Mouse (Mus musculus): Measurements from ENCODE around the gene Ccdc15.

Ccdc15 gene

DNA sequence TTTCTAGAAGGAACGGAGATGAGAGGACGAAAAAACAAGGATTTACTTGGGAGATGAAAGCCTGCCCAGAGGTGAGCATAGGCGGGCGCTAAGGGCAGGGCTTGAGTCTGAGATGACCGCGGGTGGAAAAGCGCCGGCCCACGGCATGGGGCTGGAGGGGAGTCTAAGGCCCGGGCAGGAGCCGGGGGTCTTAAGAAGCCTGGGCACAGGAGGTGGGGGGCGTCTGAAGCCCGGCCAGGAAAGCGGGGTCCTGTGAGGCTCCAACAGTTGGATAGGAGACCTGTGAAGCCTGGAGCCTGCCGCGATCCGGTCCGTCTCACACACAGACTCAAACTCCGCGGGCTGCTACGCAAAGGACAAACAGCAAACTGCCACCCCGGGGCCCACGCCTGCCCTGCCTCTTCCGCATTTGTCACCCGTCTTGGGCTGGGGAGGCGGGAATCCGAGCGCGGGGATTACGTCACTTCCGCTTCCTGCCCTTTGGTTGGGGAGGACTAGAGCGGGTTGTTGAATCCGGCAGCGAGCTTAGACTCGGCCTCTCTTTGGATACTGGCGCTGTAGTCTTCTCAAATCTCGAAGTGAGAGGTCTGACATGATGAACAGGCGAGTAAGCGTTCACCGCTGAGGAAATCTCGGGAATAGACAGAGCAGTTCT is at the start of gene Ccdc15:
TSS of gene Ccdc15 (minus strand) at position 445 of the 655 bp plus-strand sequence.
- DNase-seq (ENCODE audit: low spot score), result peak; percentile 93

DNA sequence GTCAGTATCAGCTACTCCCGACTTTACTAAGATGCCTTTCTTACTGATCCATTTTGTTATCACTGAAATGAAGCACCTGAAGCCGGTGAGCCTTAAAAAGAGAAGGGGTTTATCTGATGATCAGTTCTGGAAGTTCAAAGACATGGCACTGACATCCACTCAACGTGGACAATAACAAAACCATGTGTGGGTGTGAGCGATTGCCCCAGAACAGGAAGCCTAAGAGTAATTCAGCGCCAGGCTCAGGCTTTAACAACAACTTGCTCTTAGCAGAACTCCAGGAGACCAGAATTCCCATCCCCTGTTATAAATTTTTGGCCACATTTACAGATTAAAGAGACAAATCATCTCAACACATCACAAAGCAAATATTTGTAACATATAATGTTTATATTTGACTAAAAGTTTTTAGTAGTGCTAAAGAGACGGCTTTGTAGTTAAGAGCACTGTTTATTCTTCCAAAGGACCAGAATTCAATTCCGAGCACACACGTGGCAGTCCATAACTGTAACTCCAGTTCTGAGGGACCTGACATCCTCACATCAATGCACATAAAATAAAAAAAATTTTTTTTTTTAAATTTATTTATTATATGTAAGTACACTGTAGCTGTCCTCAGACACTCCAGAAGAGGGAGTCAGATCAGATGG is 45.4 kb upstream of the Ccdc15 start:
- DNase-seq (ENCODE audit: low spot score), result no peak

DNA sequence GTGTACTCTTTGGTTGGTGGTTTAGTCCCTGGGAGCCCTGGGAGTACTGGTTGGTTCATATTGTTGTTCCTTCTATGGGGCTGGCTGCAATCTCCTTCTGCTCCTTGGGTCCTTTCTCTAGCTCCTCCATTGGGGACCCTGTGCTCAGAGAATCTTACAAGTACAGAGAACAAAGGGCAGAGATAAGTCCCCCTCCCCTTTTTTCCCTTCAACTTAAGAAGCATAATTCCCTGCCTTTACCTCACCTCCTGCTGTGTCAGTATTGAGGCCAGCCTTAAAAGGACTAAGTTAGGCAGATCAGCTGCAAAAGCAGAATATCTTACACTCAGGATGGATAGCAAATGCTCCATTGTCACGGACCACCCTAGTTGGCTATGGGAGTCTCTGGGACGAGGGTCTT is 43.8 kb upstream of the Ccdc15 start:
- DNase-seq (ENCODE audit: low spot score), result no peak

DNA sequence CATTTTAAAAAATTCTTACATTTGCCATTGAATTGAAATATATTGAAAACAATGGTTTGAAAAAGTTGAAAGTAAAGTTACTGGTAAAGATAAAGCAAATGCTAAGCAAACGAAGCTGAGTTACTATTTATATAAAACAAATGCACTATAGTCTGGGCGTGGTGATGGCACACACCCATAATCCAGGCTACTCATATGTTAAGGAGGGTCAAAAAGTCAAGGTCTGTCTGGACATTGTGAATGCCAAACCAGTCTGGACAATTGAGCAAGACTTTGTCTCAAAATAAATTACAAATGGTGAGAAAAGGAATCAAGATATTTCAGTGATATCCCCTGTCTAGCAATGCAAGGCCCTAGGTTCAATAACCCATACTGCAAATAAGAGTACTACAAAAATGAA is 42.7 kb upstream of the Ccdc15 start:
- DNase-seq (ENCODE audit: low spot score), result no peak

DNA sequence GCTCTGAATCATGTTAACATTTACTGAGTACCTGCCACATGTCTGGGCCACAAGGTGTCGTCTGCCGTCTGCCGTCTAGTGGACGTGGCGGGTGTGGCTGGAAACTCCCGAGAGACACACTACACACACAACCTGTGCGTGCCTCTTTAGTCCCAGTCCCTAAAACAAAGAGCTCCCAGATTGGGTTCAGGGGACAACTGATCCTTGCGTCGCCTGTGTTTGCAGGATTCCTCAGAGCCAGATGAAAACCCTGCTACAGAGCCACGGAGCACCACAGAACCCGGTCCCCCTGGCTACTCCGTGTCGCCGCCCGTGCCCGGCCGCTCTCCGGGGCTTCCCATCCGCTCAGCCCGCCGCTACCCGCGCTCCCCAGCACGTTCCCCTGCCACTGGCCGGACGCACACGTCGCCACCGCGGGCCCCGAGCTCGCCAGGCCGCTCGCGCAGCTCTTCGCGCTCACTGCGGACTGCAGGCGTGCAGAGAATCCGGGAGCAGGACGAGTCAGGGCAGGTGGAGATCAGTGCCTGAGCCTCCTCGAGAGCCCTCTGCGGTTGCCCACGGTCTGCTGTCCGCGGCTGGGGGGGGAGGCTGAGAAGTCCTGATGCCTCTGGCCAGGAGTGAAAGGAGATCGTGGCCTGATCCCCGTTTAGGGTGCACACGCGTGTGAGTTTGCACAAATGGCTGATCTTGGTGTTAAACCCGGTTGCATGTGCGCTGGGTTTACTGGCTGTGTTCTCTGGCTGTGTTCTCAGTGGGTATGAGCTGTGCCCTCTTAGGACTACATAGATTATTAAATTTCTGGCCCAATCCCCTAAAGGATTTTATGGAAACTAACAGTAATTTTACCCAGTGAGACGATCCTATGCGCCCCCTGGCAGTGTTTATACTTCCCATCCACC is 36.3 kb upstream of the Ccdc15 start:
- no peak for DNase-seq (ENCODE audit: low spot score)

DNA sequence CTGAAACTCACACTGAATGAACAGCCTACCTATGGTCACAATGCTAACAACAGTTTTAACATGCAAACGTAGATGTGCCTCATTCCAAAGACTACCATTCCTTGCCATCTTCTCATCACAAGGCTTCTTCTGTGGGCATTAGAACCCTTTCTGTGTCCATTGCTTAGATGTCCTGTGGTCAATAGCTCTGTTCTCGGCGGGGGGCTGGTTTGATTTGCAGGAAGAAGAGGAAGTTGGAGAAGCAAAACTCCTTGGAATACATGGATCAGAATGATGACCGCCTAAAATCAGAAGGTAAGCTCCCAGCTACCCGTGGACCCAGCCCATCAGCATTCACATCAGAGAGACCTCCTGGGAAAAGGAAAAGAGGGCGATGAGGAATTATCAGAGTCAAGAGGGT is 34.9 kb upstream of the Ccdc15 start:
- DNase-seq (ENCODE audit: low spot score), result no peak

DNA sequence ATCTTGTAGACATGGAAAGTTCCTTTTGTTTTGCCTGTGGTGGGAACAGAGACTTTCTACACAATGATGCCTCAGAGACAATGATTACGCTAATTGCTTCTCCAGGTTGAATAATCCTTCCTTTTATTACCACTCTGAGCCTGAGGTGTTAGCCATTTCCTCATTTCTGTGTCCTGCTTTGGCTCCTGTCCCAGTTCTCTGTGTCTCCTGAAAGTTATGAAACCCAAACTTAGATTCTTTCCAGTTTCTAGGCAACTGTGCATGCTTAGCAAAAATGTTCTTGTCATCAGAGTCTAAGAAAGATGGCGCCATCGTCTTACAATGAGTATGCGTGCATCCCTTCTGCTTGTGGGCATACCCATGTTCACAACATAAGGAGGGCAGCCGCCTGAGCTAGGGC is 27.5 kb upstream of the Ccdc15 start:
- DNase-seq (ENCODE audit: low spot score), result no peak

DNA sequence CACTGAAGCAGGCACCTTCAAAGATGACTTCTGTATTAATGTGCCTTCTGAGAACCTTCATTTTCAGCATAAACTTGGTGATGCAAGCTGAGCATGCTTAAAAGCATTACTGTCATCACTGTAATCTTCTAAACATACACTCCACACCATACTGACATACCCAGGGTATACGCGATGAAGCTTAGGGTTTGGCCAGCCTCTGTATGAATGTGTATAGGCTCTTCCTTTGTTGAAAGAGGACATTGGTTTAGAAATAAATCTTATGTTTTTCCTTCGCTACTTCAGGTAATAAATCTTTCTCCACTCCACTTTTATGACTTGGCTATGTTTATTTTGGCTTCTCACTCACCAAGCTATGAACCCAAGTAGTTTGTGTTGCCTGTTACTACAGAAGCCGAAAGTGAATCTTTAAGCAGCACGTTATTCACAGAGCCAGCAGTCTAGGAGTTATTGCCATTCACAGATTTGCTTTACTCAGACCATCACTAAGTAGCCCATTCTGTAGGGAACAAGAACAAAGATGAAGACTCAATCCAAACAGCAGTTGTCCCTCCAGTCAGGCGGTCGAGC is 23.1 kb upstream of the Ccdc15 start:
- no peak for DNase-seq (ENCODE audit: low spot score)

DNA sequence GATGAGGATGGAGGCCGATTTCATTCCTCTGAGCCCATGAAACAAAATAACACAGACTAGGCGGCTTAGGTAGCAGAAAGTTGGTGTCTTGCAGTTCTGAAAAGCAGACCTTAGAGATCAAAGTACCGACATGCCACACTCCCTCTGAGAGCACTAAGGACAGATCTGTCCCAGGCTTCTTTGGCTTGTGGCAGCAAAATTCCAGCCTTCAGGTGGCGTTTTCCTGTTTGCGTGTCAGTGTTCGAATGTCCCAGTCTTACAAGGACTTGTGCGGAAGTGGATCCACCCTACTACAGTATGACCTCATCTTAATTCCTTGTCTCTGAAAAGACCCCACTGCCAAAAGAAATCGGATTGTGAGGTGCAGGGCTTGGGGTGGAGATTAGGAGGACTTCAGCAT is 20.6 kb upstream of the Ccdc15 start:
- no peak for DNase-seq (ENCODE audit: low spot score)

DNA sequence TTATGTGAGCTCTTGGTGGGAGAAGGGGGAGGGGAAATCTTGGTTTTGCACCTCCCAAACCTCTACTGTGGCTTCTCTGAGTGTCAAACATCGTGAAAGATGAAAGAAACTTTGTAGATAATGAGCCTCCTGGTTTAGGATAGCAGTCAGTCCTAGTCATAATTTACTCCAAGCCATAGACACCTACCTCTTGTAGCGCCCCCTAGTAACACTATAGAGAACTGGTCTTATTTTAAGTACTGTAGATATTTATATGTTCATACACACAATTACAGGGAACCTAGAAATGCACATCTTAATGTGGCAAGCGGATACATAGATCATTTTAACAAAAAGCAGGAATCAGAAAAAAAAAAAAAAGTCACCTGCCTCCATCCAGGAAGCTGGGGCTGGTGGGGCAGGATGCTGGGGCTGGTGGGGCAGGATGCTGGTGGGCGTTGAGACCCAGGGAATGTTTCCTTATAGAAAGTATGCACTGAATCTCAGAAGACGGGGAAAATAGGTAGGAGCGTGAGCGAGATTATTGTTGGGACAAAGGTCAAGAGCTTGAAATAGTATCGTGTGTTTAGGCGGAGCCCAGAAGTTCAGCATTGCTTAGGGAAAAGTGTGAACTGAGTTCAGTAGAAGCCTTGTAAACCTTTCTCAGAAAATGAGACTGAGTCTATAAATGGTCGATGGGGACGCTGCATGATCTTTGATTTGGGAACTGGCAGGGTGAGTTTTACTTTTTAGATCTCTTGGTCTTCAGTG is 20.0 kb upstream of the Ccdc15 start:
- no peak for DNase-seq (ENCODE audit: low spot score)

DNA sequence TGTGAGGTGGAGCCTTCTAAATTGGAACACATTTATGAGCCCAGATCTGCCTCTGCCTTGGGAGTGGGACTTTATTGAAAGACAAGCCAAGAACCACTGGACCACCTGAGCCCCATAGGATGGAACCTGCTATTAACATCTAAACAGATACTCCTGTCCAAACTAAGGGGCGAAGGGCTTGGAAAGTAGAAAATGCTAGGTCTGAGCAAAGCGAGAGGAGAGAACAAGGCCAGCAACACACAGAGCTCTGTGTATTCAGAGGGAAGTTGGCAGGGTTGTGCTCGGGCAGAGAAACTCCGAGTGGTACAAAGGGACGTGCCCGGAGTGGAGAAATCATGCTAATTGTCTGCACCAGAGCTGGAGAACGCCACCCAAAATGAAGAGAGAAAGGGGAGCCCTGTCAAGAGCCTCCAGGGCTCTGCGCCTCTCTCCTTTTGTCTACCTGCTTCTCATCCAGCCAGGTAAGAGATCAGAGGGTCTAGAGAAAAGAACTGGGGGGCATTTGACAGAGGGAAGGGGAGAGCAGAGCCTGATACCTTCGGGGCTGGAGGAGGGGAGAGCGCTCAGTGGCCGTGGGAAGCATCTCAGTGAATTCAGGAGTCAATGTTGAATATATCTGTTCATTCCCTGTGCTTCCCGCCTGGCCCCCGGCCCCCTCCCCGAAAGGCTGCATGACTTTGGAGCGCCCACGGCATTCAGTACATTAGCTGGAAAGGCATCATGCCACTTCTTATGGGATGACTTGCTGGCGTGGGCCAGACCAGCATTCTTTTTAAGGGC is 19.3 kb upstream of the Ccdc15 start, which contains the start of gene Hepacam:
TSS of gene Hepacam (plus strand) at position 51 of the 780 bp plus-strand sequence.
- no peak for DNase-seq (ENCODE audit: low spot score)

DNA sequence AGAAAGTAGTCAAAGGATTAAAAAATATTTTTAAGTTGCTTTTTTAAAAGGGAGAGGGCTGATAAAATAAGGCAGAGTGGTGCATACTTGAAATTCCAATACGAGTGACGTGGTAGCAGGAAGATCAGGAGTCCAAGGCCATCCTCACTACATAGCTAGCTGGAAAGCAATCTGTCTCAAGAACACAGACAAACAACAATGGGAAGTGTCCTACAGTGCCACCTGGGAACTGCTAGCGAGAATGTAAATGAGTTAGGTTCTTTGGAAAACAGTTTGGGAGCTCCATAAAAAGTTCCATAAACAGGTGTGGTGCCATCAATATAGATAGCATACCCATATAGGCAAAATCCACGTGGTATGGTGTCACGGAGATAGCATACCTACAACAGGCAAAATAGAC is 17.5 kb upstream of the Ccdc15 start:
- no peak for DNase-seq (ENCODE audit: low spot score)

DNA sequence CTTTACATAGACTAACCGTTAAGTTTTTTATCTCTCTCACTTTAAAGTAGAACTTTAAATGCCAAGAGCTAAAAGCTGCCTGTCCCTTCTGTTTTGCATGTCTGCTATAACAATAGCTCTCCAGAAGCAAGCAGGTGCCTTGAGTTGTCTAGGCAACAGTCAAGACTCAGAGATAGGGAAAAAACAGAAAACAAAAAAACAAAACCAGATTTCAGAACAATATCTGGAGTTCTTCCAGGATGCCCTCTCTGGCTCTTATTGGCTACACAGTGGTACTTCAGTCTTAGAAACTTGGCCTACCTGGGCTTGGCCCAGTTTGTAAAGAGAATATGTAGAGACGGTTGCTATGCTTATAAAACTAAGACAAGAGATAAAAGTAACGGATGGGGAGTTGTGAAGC is 16.2 kb upstream of the Ccdc15 start:
- DNase-seq (ENCODE audit: low spot score), result no peak

DNA sequence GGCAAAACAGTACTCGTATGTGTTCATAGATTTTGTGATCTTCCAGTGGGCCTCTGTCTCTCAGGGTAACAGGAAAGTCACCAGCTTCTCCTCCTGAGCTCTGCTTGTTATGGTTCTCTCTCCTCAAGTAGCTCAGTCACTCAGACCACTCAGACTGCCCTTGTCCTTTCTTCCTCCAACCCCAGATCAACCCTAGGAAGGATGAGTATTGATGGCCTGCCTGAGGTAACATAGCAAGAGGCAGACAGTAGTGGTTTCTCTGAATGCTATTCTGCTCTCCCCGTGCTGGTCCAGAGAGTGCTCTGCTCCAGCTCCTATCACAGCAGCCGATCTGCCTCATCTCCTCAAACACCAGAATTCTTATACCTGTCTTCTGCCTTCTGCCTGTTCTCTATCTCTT is 15.3 kb upstream of the Ccdc15 start:
- DNase-seq (ENCODE audit: low spot score), result no peak

DNA sequence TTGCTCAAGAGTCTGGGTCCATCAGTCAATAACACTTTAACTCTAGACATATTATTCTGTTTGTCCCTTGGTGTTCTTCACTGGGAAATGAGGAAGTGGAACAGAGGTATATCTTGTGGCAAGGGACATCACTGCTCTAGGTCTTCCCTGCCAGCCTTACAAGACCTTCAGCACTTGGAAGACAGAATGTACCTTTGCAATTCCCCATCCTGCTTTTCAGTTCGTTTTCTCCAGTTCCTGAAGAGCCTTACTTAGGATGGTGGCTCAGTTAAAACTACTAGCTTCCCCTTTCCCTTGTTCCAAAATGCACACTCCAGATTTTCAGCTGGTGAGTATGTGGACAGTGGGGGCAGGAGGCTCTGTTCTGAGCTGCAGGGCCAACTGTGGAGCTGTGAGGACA is 14.6 kb upstream of the Ccdc15 start:
- no peak for DNase-seq (ENCODE audit: low spot score)

DNA sequence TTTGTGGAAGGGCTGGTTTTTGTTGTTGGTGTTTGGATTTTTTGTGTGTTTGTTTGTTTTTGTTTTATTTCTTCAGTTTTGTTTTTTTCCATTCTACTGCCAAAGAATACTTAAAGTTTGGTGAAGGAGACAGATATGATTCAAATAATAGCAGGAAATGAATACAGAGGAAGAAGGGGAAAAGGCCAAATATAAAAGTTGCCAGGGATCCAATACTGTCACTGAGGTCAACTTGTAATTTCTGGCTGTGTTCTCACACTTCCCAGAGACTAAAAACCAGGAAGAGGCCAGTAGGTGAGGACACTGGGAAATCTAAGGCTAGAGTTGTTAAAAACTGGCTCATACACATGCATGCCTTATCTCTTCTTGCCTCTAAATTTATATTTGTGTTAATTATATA is 13.9 kb upstream of the Ccdc15 start:
- no peak for DNase-seq (ENCODE audit: low spot score)

DNA sequence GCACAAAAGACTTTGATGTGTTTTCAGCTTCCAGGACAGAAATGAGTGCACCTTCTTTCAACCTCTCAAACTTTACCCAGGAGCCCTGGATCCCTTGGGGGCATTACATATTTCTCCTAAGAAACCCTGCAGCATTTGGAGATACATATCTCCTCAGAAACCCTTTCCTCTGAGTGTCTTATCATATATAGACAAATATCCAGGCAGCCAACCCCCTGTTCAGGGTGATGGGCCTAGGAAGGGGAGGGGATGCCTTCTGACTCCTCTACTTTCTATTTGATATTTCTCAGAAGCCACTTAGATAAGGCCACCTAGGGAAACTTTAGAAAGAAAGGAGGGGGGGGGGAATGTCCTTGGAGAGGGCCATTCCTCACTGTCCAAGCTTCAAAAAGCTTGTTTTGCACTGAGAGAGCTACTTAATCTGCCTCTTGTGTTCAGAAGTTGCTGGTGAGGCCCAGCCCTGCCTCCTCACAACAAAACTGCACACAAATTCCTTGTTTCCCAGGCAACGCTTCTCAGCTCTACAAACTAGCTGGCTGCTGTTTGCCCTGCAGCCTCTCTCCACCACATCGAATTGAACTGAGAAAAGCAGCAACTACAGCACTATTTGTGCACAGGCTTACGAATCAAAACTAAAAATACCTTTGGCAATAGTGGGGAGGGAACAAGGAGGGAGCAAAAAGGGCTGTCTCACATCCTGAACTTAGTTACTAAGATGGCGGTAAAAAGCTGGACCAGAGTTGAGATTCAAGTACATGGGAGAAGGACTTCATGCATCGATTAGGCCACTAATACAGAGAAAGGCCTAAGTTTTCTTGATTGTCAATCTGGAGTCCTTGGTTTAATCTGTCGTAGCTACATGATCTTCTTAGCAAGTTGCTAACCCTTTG is 11.3 kb upstream of the Ccdc15 start:
- DNase-seq (ENCODE audit: low spot score), result no peak

DNA sequence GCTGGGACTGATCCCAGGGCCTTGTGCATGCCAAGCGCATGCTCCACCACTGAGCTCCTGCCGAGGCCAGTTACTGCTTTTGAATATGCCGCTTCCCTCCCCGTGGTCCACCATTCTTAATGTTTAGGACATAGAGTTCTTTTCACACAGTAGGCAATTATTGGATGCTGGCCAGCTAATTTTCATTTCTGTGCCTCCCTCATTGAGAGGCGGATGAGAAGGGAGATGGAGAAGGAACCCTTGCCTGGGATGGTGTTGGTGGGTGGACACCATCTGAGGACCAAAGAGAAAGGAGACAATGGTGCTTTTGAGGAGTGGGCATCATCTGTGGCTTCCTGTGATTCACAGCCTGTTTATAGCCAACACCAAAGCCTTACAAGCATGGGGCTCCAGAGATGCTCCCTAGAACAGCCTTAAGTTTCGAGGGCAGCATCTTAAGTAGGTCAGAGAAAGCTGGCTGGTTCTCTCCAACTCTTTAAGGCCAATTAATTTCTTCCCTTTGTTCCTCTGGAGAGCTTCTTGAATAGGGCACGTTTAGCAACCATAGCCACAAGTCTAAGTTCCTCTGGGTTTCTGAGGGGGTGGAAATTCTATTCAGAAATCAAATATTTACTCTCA is 10.6 kb upstream of the Ccdc15 start:
- DNase-seq (ENCODE audit: low spot score), result no peak

DNA sequence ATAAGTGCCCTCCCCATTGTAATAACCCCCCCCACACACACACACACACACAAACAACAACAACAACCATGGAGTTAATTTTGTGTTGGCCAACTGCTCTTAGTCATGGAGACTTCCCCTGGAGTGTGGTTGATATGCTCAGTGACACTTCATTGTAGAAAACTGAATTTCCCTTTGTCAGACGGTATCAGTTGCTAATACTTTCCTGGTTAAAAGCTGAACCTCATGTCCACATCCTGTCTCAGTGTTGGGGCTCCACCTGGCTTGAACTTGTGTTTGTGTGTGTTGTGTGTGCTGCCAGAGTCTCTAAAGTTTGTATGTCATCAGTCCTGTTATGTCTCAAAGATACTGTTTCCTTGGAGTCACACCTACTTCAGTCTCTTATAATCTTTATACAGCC is 6.3 kb upstream of the Ccdc15 start:
- DNase-seq (ENCODE audit: low spot score), result no peak

DNA sequence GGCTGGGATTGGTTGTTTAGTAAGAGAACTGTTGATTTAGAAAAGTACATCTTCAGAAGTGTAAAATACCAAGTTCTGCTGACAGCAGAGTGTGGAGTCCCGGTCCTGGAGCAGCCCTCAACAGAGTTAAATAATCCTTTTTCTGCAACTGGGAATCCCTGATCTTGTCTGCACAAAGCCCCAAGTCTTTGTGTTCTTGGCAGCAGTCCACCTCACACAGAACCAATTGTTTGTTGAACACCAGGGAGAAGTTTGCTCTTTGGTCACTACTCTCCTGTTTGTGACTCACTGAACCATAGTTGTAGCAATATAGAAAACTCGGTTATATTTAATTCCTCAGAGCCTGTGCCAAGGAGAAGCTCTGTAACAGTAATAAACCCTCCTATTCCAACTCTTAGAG is 3.0 kb upstream of the Ccdc15 start:
- no peak for DNase-seq (ENCODE audit: low spot score)
